Mouse (Mus musculus) ES-Bruce4 (cell line): Measurements from ENCODE around the gene Maml2. TPM values are rescaled to one million over a fixed set of nuclear protein-coding genes. Genes with fewer than 3 reads are reported as not detected.

Source experiments
- H3K27ac ChIP-seq: 2 replicates; pipeline ENCODE4 v1.5.1; 2012; ENCODE audit warnings: low read length, inconsistent platforms; ENCODE audit not compliant: insufficient read depth
- H3K27me3 ChIP-seq: 2 replicates; pipeline ENCODE4 v1.6.1; 2012; ENCODE audit warnings: mild to moderate bottlenecking, low read length, inconsistent platforms; ENCODE audit not compliant: control insufficient read depth, poor library complexity, insufficient read depth, severe bottlenecking
- H3K36me3 ChIP-seq: 2 replicates; pipeline ENCODE4 v1.6.1; 2012; ENCODE audit warnings: inconsistent platforms, mild to moderate bottlenecking, low read length, moderate library complexity; ENCODE audit not compliant: control insufficient read depth, poor library complexity, insufficient read depth, severe bottlenecking
- H3K4me1 ChIP-seq: one replicate; pipeline ENCODE4 v1.8.1; 2011; ENCODE audit warnings: low read length; ENCODE audit not compliant: control insufficient read depth, insufficient read depth
- H3K4me3 ChIP-seq: 2 replicates; pipeline ENCODE4 v1.5.1; 2011; ENCODE audit warnings: low read depth, mild to moderate bottlenecking, low read length
- H3K9ac ChIP-seq: 2 replicates; pipeline ENCODE4 v1.6.1; 2012; ENCODE audit warnings: low read depth, mild to moderate bottlenecking, inconsistent platforms; ENCODE audit not compliant: poor library complexity, severe bottlenecking
- H3K9me3 ChIP-seq: replicated peaks from 2 replicates; pipeline ENCODE4 v1.6.1; 2012; ENCODE audit warnings: mild to moderate bottlenecking, low read length, inconsistent platforms; ENCODE audit not compliant: control insufficient read depth, poor library complexity, insufficient read depth, severe bottlenecking
- CTCF ChIP-seq: IDR thresholded peaks from one replicate; pipeline ENCODE4 v1.8.1; 2011; ENCODE audit warnings: low read depth, low read length
- EP300 ChIP-seq: IDR thresholded peaks from 2 replicates; pipeline ENCODE4 v1.6.1; 2011; ENCODE audit warnings: low read depth, low read length; ENCODE audit not compliant: insufficient read depth
- POLR2A ChIP-seq: IDR thresholded peaks from one replicate; pipeline ENCODE4 v1.8.1; 2011; ENCODE audit warnings: low read length; ENCODE audit not compliant: insufficient read depth
- polyA plus RNA-seq: library from polyadenylated mRNA; stranded (reverse); fragments of >200 nt; gene quantifications from 2 replicates; pipeline ENCODE4 v1.2.4, GENCODE M21; 2011; ENCODE audit warnings: low read depth; ENCODE audit not compliant: missing spikeins, insufficient read depth, insufficient read length

Maml2 gene
- polyA plus RNA-seq, 1 experiment, result 1.4 TPM

- H3K36me3 ChIP-seq, result no peaks in the 10 kb centered on the region
- no peaks in the 10 kb centered on the region for H3K4me1 ChIP-seq
- TF ChIP-seq CTCF (no peak), EP300 (no peak), POLR2A (no peak)
- H3K9me3 ChIP-seq, result no peaks in the 10 kb centered on the region
- H3K4me3 ChIP-seq, result no peak overlapping the region
- H3K27me3 ChIP-seq, result no peaks in the 10 kb centered on the region; the same call in 1 of the 2 replicates
- no peak overlapping the region for H3K9ac ChIP-seq
- no peak overlapping the region for H3K27ac ChIP-seq
These were observed 289.6 kb downstream of the Maml2 start for GRCm38 (mm10) chr9:13587085-13587933.

- Histone ChIP-seq H3K27ac (no peak overlapping the region), H3K9me3 (no peaks in the 10 kb centered on the region), H3K36me3 (no peaks in the 10 kb centered on the region), H3K27me3 (no peaks in the 10 kb centered on the region; the same call in 1 of the 2 replicates), H3K4me3 (no peak overlapping the region), H3K4me1 (no peaks in the 10 kb centered on the region), H3K9ac (no peak overlapping the region)
- TF ChIP-seq CTCF, result no peak
- TF ChIP-seq EP300, result no peak
- TF ChIP-seq POLR2A, result no peak
These were observed 291.0 kb downstream of the Maml2 start for GRCm38 (mm10) chr9:13588786-13589185.

GRCm38 (mm10) chr9:13592701-13593100, 294.9 kb downstream of the Maml2 start:
- H3K27me3 ChIP-seq, result no peaks in the 10 kb centered on the region; the same call in 1 of the 2 replicates
- TF ChIP-seq EP300 (no peak), CTCF (no peak), POLR2A (no peak)
- H3K4me1 ChIP-seq, result no peaks in the 10 kb centered on the region

DNA sequence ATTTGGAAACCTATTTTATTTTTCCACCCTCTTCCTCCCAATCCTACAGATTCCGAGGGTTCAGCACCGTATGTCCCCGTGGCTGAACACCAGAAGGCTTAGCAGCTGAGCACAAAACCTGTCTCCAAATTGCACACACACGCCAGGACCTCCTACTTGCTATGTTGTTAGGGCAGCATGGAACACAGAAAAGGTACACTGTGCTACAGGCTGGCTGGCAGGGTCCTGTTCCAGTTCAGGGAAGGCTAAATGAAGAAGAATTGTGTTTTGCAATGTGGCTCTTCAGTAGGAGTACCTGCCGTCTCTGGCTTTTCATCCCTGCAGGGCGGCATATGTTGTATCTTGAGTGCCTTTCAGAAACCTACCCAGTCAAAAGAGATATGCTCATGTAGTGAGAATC, 300.0 kb downstream of the Maml2 start:
- H3K4me3 ChIP-seq, result no peak overlapping the region
- no peak overlapping the region for H3K9ac ChIP-seq

More at GRCm38 (mm10) chr9:13592701-13593100, 294.9 kb downstream of the Maml2 start:
- Histone ChIP-seq H3K36me3 (no peaks in the 10 kb centered on the region), H3K27ac (no peak overlapping the region), H3K9ac (no peak overlapping the region), H3K9me3 (no peaks in the 10 kb centered on the region), H3K4me3 (no peak overlapping the region)

GRCm38 (mm10) chr9:13598596-13599333, 301.0 kb downstream of the Maml2 start:
- H3K4me3 ChIP-seq, result no peak overlapping the region
- no peaks in the 10 kb centered on the region for H3K4me1 ChIP-seq
- no peaks in the 10 kb centered on the region for H3K9me3 ChIP-seq
- H3K27ac ChIP-seq, result no peak overlapping the region
- H3K9ac ChIP-seq, result no peak overlapping the region
- no peak for TF ChIP-seq EP300
- no peak for TF ChIP-seq CTCF
- TF ChIP-seq POLR2A, result no peak
- H3K36me3 ChIP-seq, result no peaks in the 10 kb centered on the region
- H3K27me3 ChIP-seq, result no peaks in the 10 kb centered on the region

More for the DNA sequence above, 300.0 kb downstream of the Maml2 start:
- no peaks in the 10 kb centered on the region for H3K27me3 ChIP-seq
- TF ChIP-seq POLR2A (no peak), CTCF (no peak), EP300 (no peak)
- H3K36me3 ChIP-seq, result no peaks in the 10 kb centered on the region
- no peaks in the 10 kb centered on the region for H3K4me1 ChIP-seq
- no peaks in the 10 kb centered on the region for H3K9me3 ChIP-seq
- no peak overlapping the region for H3K27ac ChIP-seq

- H3K36me3 ChIP-seq, result no peaks in the 10 kb centered on the region
- H3K4me3 ChIP-seq, result no peak overlapping the region
- H3K9me3 ChIP-seq, result no peaks in the 10 kb centered on the region
- no peaks in the 10 kb centered on the region for H3K4me1 ChIP-seq
- no peak overlapping the region for H3K9ac ChIP-seq
- no peak overlapping the region for H3K27ac ChIP-seq
- H3K27me3 ChIP-seq, result no peaks in the 10 kb centered on the region
- TF ChIP-seq CTCF (no peak), EP300 (no peak), POLR2A (no peak)
These were observed 301.5 kb downstream of the Maml2 start for GRCm38 (mm10) chr9:13599334-13599614.
